In genomic region chr3:127361384-127361783, GRCm38 (mm10) we compare ENCODE assay signal across 15 mouse cellular contexts.
"Had no signal": no experiment of that assay in that cellular context is flagged by ENCODE, and none has a peak within 500 bp of the region (broad histone marks: within the 10 kb centered on the region; RNA-seq: fewer than 3 reads in every experiment).

No protein-coding gene starts in this region.

- ATAC-seq: lung, postnatal 0 days; midbrain, embryonic 13.5 days had no signal

- DNase-seq: kidney, postnatal 36 days; layer of hippocampus, adult 9-11 months; layer of hippocampus, postnatal 36 days; lung, adult 2 months; lung, postnatal 36 days; spleen, adult 18-20 months; thymus, adult 18-20 months; thymus, postnatal 14 days had no signal

- H3K36me3 ChIP-seq: limb, embryonic 13.5 days; liver, embryonic 15.5 days; midbrain, embryonic 13.5 days; neural tube, embryonic 12.5 days had no signal

- H3K9ac ChIP-seq: limb, embryonic 13.5 days; liver, embryonic 15.5 days; midbrain, embryonic 13.5 days; neural tube, embryonic 12.5 days had no signal

- H3K4me2 ChIP-seq: limb, embryonic 13.5 days; liver, embryonic 11.5 days; liver, embryonic 15.5 days; midbrain, embryonic 13.5 days; neural tube, embryonic 12.5 days had no signal

- H3K4me3 ChIP-seq: limb, embryonic 13.5 days; liver, embryonic 15.5 days; midbrain, embryonic 13.5 days; neural tube, embryonic 12.5 days had no signal

- H3K4me1 ChIP-seq: liver, embryonic 15.5 days had no signal

- H3K27ac ChIP-seq: kidney, postnatal 0 days; limb, embryonic 13.5 days; liver, embryonic 15.5 days; midbrain, embryonic 13.5 days; neural tube, embryonic 12.5 days had no signal

- H3K27me3 ChIP-seq: limb, embryonic 13.5 days; liver, embryonic 15.5 days; midbrain, embryonic 13.5 days; neural tube, embryonic 12.5 days had no signal

- H3K9me3 ChIP-seq: limb, embryonic 13.5 days; liver, embryonic 15.5 days; midbrain, embryonic 13.5 days; neural tube, embryonic 12.5 days had no signal
